Mouse (Mus musculus): ENCODE results near the gene Wnt2b.

Wnt2b gene

DNA sequence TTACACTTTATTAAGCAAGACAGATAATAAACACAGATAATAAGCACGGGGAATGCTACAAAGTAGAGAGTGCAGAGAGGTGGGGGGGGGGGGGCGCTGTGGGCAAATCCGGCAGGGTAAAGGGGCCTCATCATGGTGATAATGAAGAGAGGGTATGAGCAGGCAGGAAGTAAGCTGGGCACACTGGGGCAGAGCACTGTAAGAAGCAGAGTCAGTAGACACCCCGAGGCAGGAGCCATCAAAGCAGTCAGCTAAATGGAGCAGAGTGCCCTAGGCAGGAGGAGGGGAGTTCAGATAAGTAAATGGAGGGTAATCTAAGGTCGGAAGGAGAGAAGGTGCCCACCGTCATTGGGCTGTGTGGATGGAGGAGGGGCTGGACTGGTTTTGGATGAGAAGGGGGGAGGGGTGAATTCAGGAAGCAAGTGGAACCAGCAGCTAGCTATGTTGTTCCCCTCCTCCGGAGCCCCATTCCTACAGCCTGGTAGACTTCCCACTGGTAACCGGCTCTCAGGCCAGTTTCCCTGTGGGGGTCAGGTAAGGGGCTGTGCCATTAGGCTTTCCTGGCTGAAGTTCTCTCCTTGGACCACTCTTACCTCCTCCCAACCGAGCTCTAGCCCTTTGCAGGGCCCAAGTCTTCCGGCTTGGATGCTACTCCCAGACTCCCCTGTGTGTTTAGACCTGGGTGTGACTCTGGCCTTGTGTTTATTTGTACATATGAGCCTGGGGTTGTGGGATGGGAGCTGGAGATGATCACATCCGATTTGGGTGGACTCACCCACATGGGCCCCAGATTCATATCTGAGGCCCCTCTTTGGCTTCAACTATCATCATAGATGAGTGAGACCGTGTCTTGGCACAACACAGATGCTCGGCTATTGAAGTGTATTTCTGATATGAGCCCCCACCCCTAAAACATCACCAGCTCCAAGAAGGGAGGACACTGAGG, 1.9 kb upstream of the Wnt2b start:
- no peak for DNase-seq (ENCODE audit: low read depth, low spot score)

DNA sequence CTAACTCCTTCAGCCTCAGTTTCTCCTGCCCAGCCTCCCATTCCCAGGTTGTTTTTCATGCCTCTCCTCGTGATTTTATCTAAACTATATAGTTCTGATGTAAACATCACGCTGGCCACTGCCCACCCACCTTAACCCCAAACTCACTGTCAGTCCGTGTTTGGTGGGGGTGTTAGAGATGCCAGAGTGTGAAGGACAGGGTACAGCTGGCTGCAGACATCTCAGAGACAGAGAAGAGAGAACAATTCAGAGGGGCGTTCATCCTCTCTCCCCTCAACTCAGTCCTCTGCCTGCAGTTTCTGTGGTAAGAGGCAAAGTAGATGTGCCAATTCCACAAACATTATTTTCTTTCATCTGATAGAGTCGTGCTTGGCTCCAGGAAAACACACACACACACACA, 1.1 kb upstream of the Wnt2b start:
- no peak for DNase-seq (ENCODE audit: low read depth, low spot score)

DNA sequence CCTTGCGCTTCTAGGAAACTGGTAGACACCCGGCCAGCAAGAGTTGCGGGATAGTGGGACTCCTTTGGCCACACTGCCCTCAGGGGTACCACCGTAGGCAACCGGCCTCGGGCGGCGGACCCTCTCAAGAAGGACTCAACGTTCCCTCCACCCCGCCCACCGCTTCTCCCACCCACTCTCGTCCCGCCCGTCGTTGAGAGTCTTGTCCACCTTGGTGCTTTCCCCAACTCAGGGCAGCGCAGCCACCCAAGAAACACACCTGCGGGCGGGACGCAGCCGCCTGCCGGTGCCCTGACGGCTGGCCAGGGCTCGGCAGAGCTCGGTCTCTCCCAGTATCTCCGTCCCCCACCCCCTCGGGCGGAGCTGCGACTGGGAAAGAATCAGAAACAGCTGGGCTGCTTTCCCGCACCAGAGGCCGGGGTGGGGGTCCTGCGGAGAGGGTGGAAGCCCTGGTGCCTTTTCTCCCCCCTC, 455 bp upstream of the Wnt2b start:
- no peak for DNase-seq (ENCODE audit: low read depth, low spot score)

DNA sequence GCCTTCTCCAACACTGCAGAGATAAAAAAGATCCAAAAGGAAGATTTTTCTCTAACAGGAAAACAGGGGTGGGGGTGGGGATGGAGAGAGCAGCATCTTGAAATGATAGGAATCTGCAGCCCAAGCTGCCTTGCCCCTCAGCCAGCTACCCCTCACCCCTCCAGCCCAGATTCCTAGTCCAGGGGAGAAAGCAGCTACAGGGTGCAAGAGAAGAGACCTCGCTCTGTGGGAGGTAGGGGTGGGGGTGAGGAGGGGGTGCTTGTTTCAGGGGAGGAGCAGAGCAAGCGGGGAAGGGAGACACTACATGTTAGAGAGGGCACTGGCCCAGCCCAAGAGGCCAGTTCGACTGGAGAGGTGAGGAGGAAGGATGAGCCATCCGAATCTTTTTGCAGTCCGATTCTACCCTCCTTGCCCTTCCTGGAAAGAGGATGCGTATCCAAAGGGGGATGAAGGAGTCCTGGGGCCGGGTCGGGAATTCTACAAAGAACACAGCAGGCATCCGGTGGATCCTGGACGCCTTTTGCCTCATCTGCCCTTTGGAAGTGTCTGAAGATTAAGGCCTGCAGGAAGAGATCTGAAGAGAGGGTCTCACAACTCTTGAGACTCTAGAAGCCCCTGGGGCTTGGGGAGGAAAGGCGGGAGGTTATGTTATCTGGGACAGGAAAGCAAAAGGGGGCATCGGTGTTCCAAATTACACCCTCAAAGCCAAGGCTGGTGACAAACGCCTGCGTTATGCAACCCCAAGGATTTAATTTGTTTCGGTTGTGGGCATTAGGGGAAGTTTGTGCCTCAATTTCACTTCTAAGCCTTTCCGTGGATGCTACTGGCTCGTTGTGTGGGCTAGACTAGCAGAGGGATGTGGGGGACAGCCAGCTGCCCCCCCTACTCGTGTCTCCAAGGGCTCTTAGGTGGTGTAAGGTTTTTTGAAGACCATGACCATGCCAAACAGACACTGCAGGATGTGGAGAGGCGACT, 1.4 kb downstream of the Wnt2b start:
- no peak for DNase-seq (ENCODE audit: low read depth, low spot score)

DNA sequence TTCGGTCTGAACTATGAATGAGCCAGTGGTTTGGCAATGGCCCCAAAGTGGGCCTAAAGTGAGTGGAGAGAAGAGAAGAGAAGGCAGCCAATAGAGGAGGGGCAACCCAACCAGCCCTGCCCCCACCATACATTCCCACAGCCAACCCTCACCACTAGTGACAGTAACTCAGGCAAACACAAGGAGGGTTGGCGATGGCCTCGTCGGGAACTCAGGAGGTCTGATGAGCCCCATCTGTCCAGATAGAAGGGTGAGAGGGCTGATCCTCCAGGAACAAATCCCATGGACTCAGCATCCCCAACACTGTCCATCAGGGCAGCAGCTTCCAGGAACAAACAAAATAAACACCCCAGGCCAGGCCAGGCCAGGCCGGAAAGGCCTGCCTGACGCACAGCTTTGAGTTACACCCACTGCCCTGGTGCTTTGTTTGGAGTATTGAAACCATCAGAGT, 5.6 kb downstream of the Wnt2b start:
- DNase-seq (ENCODE audit: low read depth, low spot score), result no peak

DNA sequence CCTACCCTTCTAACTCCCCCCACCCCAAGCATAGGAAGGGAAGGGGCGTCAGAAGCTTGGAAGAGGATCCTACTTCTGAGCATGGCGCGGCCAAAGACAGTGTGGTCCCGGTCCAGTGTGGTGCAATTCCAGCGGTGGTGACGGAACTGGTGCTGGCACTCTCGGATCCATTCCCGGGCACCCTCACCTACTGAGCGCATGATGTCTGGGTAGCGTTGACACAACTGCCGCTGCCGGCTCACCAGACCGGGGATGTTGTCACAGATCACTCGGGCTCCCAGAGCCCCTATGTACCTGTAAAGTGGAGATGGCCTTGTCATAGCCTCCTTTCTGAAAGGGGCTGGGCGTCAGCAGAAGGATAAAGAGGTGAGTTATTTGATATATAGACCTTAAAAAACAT, 7.2 kb downstream of the Wnt2b start:
- DNase-seq (ENCODE audit: low read depth, low spot score), result no peak

DNA sequence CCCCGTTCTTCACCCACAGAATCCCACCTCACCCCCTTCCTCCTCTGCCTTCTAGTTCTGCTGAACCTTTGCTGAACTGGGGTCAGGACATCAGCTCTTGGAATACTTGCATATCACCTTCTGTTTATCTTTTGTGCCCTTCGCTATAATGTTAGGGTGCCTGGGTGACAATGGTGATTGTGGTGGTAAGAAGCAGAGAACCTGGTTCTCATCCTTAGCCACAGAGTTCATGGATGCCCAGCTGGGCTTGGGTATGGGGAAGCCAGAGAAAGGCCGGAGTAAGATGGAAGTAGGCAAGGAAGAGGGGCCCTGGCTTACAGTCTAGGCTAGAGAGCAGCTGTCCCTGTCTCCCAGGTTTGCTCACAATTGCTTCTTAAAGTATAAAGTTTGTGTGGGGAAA, 7.6 kb downstream of the Wnt2b start:
- DNase-seq (ENCODE audit: low read depth, low spot score), result no peak

DNA sequence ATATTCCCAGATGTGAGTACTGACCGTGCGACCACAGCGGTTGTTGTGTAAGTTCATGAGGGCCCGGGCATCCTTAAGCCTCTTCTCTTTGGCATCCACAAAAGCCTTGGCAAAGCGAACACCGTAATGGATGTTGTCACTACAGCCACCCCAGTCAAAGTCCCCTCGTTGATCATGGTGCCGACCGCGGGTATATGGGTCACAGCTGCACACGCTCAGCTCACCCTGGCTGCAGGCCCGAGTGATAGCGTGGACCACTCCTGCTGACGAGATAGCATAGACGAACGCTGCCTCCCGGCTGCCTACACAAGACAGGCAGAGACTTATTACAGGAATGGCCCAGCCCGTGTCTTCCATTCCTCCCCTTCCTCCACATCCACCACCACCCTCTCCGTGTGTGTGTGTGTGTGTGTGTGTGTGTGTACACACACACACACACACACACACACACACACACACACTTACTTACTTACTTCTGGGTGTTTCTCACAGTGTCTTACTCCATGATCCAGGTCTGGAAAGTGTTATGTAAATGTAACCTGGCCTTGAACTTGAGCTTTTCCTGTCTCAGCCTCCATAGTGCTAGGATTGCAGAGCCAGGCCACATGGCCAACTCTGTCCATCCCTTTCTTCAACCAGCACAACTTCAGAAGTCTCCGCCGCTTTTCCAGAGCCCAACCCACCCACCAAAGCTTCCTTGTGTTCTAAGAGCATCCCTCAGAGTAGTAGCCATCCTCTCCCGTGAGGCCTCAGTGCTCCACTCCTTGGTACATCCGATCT, 8.6 kb downstream of the Wnt2b start:
- no peak for DNase-seq (ENCODE audit: low read depth, low spot score)

DNA sequence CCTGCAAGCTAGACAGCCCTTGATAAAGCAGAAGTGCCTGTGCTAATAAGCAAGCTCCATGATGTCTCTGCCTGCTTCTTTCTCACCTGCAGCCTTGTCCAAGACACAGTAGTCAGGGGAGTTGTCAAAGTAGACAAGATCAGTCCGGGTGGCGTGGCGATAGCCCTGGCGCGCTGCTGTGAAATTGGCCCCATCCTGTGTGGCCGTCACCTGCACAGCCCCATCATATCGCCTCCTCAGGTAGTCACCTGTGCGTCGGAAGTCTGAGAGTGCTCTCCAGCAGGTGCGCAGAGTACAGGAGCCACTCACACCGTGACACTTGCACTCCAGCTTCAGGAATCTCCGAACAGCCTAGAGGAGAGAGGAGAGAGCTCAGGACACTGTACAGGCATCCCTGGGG, 10.8 kb downstream of the Wnt2b start:
- no peak for DNase-seq (ENCODE audit: low read depth, low spot score)

DNA sequence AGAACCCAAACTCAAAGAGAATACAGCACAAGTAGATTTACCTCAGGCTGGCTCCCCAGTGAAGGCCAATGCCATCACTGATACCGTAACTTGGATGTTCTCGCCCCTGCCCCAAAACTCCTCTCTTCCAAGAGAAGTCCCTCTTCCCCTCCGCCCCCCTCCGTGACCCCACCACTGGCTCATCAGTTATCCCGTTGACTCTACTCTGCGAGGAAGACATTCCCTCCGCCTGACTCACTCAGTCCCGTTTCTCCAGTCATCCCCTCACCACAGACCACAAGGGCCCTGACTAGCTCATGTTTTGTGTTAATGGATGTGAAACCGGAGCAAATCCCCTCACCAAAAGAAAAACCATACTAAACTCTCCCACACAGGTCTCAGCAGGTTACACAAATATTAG, 16.8 kb downstream of the Wnt2b start:
- no peak for DNase-seq (ENCODE audit: low read depth, low spot score)

DNA sequence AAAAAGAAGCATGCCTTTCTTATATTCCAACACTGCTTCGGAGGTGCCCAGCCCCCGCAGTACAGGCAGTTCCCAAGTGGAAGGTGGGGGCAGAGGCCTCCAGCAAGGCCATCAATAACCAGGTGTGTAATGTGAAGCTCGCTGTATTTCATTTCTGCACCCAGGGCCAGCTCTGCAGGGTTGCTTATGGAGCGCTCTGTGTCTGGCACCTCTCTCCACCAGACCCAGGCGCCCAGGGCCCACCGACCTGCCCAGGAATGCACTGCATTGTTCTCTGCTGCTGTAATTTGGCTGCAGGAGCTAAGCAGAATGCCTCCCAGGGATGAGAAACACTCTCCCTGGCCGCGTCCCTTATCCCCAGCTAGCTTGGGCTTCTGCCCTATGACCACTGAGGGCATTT, 18.4 kb downstream of the Wnt2b start:
- DNase-seq (ENCODE audit: low read depth, low spot score), result no peak

DNA sequence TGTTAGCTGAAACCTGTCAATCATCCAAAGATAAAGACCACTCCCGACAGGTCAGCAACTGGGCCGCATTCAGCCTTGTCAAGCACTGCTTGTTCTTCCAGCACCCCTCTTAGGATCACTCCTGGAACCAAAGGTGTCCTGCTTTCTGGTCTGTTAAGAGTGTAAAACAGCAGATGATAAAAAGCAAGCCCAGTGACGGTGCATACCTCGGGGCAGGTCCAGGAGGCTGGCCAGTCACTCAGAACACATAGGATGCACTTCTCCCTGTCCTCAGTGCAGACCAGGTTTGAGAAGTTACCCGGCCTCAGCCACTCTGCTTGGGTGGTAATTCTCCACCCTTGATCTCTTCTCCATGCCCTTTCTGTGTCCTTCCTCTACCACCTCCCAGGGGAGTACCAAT, 19.0 kb downstream of the Wnt2b start:
- DNase-seq (ENCODE audit: low read depth, low spot score), result no peak

DNA sequence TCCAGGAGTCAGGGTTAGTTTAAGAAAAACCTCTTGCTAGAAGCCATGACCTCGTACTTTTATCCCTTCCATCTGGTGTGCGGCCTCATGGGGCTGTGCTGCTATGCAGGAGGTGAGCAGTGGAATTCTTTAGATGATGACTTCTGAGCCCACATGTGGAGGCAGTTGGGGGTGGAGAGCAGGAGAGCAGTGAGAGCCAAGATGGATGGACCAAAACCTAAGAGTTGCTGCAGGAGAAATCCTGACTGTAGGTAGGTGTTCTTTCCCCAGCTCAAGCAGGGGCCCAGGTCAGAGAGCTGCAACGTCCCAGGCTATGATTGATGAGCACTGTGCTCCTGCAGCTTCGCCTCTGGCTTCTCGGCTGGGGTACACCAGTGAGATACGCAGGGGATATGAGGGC, 21.0 kb downstream of the Wnt2b start:
- DNase-seq (ENCODE audit: low read depth, low spot score), result no peak

DNA sequence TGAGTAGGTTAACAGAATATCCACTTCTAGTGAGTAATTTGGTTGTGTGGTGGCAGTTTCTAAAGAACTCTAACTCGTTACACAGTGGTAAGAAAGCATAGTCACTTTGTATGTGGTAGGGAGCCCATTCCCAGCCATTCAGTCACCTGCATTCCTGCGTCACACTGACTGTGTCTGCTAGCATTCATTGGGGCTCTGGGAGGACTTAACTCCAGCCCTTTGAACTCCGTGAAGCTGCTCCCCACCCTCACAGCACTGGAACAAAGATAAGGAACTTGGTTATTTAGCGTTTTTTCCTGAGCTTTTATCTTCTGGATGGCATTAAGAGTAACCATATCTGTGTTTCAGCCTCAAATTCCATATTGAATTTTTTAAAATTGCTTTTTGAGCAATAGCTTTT, 23.4 kb downstream of the Wnt2b start:
- no peak for DNase-seq (ENCODE audit: low read depth, low spot score)

DNA sequence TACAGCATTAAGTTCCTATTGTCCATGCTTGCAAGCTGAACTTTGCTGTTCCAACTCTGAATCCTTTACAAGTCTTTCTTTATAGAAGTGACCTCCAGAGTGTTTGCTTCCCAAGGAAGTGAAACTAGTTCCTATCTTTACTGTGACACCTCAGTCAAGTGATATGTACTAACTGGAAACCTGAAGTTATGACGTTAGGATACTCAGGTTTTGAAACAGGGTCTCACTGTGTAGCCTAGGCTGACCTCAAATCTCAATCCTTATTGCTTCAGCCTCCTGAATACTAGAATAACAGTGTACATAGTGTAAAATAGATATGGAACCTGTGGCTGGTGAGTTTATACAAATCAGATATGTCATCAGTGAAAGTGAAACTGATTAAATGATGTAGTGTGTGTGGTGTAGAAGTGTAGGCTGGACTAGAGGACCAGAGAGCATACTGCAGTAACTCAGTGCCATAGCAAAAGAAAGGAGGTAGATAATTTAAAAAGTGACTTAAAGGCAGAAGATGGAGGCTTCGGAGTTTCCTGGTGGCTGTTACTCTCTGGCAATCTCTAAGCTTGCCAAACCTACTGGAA, 23.9 kb downstream of the Wnt2b start:
- DNase-seq (ENCODE audit: low read depth, low spot score), result no peak

DNA sequence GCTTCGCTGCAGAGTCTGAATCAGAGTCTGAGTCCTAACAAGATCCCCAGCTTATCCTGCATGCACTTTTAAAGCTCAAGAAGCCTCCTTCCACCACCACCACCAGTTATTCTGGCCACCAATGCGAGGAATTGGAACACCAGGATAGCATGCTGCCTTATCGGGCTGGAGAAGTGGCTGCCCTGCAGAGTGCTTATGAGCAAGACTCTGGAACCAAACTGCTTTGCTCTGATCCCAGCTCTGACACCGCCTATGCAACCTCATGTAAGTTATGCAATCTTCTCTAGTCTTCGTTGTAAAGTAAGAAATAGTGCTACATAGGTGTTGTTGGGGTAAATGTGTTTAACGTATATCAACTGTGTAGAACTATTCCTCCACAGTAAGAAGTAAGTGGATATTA, 32.3 kb downstream of the Wnt2b start:
- no peak for DNase-seq (ENCODE audit: low read depth, low spot score)

DNA sequence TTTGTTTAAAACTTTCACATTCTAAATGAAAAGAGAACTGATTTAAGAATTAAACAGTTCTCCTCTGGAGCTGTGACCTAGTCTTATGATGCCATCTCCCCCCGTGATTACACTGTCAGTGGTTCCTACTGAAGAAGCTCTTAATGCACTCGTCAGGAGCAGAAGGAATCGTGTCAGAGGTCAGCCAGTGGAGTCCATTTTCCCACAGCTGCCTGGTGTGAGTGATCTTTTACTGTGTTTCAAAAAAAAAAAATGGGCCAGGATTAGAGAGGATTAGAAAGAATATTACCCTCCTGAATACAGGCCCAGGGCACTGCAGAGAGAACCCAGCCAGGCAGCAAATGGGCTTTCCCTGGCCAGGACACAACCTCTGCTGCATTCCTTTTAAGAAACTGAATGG, 46.7 kb downstream of the Wnt2b start:
- DNase-seq (ENCODE audit: low read depth, low spot score), result no peak

DNA sequence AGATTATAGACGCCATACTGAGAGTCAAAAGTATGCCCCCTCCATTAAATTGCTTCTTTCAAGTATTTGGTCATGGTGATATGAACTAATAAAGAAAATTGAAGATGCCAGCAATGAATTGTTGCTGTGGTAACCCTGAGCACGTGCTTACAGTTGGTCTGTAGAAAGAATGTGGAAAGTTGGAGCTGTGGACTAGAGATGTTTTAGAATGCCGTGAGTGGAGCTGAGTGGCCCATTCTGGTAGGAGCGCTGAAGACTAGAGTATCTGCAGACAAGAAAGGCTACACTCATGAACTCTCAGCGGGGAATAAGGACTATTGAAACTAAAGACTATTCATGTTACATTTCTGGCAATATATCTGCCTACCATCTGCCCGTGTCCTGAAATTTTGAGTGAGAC, 52.5 kb downstream of the Wnt2b start:
- no peak for DNase-seq (ENCODE audit: low read depth, low spot score)

DNA sequence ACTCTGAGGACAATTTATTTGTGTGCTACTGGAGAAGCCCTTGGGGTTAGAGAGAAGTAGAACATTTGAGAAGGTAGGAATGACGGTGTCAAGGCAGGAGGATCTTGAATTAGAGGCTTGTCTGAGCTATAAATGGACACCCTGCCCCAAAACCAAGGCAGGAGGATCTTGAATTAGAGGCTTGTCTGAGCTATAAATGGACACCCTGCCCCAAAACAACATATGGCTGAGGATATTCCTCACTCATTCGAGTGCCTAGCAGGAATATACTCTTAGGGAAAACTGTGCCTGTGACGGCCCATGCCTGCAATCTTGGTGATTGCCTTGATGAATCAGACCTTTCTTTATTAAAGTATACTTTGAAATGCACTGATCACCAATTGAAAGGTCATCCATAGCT, 55.7 kb downstream of the Wnt2b start:
- no peak for DNase-seq (ENCODE audit: low read depth, low spot score)

DNA sequence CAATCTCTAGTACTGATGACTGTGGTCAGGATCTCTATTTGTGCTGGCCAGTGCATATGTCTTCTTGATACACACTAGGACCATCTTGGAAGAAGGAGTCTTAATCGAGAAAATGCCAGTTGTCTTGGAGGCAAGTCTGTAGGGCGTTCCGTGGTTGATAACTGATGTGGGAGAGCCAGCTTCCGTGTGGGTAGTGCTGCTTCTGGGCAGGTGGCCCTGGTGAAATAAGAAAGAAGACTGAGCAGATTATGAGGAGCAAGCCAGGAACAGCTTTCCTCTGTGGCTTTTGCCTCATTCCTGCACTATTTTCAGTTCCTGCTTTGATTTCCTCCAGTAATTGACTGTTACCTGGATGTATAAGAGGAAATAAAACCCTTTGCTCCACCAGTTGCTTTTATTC, 56.3 kb downstream of the Wnt2b start:
- DNase-seq (ENCODE audit: low read depth, low spot score), result no peak

DNA sequence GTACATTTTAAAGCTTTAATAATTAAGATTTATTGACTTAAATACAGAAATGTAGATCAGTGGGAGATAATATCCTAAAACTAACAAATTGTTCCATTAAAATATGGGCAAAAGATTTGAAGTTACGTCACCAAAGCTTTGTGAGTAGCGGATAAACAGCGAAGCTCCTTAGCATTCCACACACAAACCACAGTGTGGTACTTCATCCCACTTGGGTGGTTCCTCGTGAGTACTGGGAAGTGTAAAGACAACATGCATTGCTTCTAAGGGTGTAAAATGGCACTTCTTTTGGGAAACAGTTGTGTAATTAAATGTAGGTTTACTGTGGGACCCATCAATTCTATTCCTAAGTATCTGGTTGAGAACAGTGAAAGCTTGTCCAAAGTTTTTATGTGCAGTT, 60.6 kb downstream of the Wnt2b start:
- no peak for DNase-seq (ENCODE audit: low read depth, low spot score)
